25 mouse cellular contexts compared by ENCODE assay signal in the genomic region with DNA sequence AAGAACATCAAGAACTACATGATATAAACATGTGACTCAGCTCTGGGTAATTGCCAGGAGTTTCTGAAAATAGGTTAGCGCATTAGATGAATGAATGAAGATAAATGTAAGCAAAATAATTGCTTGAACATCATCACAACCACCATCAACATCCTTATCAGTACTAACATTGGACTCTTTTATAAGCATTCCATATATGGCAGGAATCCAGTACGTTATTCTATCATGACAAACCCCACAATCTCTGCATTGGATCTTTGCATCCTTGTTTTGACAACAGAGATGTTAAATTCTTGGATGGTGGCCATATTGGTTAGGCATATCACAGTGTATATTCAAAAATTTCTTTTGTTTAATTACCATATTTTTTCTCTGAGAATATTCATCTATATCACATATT.
DNase-seq lines count a peak whose midpoint lies in the region; ATAC-seq and TF ChIP-seq lines count a peak whose summit lies in the region.
"Had no signal": no experiment of that assay in that cellular context is flagged by ENCODE, and none has a peak within 500 bp of the region (broad histone marks: within the 10 kb centered on the region; RNA-seq: fewer than 3 reads in every experiment).

No protein-coding gene starts in this region.

- no peak overlapping the region for H3K4me2 ChIP-seq in forebrain, embryonic 13.5 days
- H3K4me2 ChIP-seq in forebrain, postnatal 0 days (ENCODE audit: low read depth): no peak overlapping the region
- H3K4me2 ChIP-seq in forebrain, embryonic 16.5 days (ENCODE audit: low read length): no peak overlapping the region
- H3K4me2 ChIP-seq in forebrain, embryonic 12.5 days: no peak overlapping the region
- H3K4me2 ChIP-seq: embryonic facial prominence, embryonic 12.5 days; embryonic facial prominence, embryonic 15.5 days; heart, embryonic 11.5 days; hindbrain, embryonic 12.5 days had no signal

- no peak for DNase-seq in forebrain, postnatal 0 days
- DNase-seq in brain, adult 2 months (ENCODE audit: low read depth, low spot score): peak; percentile 35
- DNase-seq in frontal cortex, postnatal 36 days (ENCODE audit: low spot score in 2 of 2): no peak
- DNase-seq: adrenal gland, postnatal 10 days; adrenal gland, postnatal 36 days; B cell, adult 2 months; cerebellum, adult 18-20 months; cerebellum, postnatal 25 days; gastrocnemius, adult 2 months; gastrocnemius, postnatal 14 days; heart, adult 11 months; kidney, adult 18-20 months; kidney, adult 9 months had no signal

- H3K9me3 ChIP-seq in forebrain, embryonic 13.5 days (replicated peaks): no peaks in the 10 kb centered on the region
- no peaks in the 10 kb centered on the region for H3K9me3 ChIP-seq in forebrain, postnatal 0 days (ENCODE audit: low read length)
- no peaks in the 10 kb centered on the region for H3K9me3 ChIP-seq in forebrain, embryonic 16.5 days (ENCODE audit: control insufficient read depth, low read length)
- H3K9me3 ChIP-seq in forebrain, embryonic 12.5 days: no peaks in the 10 kb centered on the region
- H3K9me3 ChIP-seq: embryonic facial prominence, embryonic 12.5 days; embryonic facial prominence, embryonic 15.5 days; G1E; hindbrain, embryonic 12.5 days had no signal

- H3K27me3 ChIP-seq in forebrain, embryonic 13.5 days: no peaks in the 10 kb centered on the region
- H3K27me3 ChIP-seq in forebrain, postnatal 0 days (ENCODE audit: insufficient read depth, low read length): no peaks in the 10 kb centered on the region
- no peaks in the 10 kb centered on the region for H3K27me3 ChIP-seq in forebrain, embryonic 16.5 days (replicated peaks; ENCODE audit: control insufficient read depth, insufficient read depth, low read length)
- H3K27me3 ChIP-seq in forebrain, embryonic 12.5 days: no peaks in the 10 kb centered on the region
- H3K27me3 ChIP-seq: CH12.LX; embryonic facial prominence, embryonic 12.5 days; embryonic facial prominence, embryonic 15.5 days; hindbrain, embryonic 12.5 days; Patski had no signal

- H3K4me1 ChIP-seq in forebrain, embryonic 13.5 days: no peaks in the 10 kb centered on the region
- H3K4me1 ChIP-seq in forebrain, postnatal 0 days (ENCODE audit: insufficient read depth): no peaks in the 10 kb centered on the region
- H3K4me1 ChIP-seq in forebrain, embryonic 16.5 days (replicated peaks; ENCODE audit: control insufficient read depth, insufficient read depth, low read length): no peaks in the 10 kb centered on the region; the same call in 1 of the 2 replicates
- no peaks in the 10 kb centered on the region for H3K4me1 ChIP-seq in forebrain, embryonic 12.5 days
- H3K4me1 ChIP-seq: embryonic facial prominence, embryonic 12.5 days; embryonic facial prominence, embryonic 15.5 days; hindbrain, embryonic 12.5 days had no signal

- H3K27ac ChIP-seq in forebrain, embryonic 13.5 days: no peak overlapping the region
- no peak overlapping the region for H3K27ac ChIP-seq in forebrain, postnatal 0 days (ENCODE audit: low read depth, low read length)
- no peak overlapping the region for H3K27ac ChIP-seq in forebrain, embryonic 16.5 days (ENCODE audit: low read length)
- no peak overlapping the region for H3K27ac ChIP-seq in forebrain, embryonic 12.5 days
- H3K27ac ChIP-seq: embryonic facial prominence, embryonic 12.5 days; embryonic facial prominence, embryonic 15.5 days; gastrocnemius, adult 2 months; hindbrain, embryonic 12.5 days had no signal

- 86% methylated on average over 2 of the region's 2 CpGs for WGBS in forebrain, embryonic 13.5 days
- WGBS in forebrain, postnatal 0 days: 65% methylated on average over 2 of the region's 2 CpGs
- WGBS in forebrain, embryonic 16.5 days: 68% methylated on average over 2 of the region's 2 CpGs
- WGBS in forebrain, embryonic 12.5 days: 83% methylated on average over 2 of the region's 2 CpGs

- ATAC-seq in forebrain, embryonic 13.5 days: peak; percentile 55
- ATAC-seq in forebrain, postnatal 0 days: no peak
- peak; percentile 39 for ATAC-seq in forebrain, embryonic 16.5 days
- ATAC-seq in forebrain, embryonic 12.5 days (ENCODE audit: low FRiP score): no peak
- ATAC-seq: inflammation-experienced regulatory T-cells, adult 6 months; intestine, embryonic 16.5 days; Patski had no signal

- H3K4me3 ChIP-seq in forebrain, embryonic 13.5 days: no peak overlapping the region
- no peak overlapping the region for H3K4me3 ChIP-seq in forebrain, postnatal 0 days (ENCODE audit: low read depth, low read length)
- no peak overlapping the region for H3K4me3 ChIP-seq in forebrain, embryonic 16.5 days (replicated peaks; ENCODE audit: low read length)
- H3K4me3 ChIP-seq in forebrain, embryonic 12.5 days (replicated peaks): no peak overlapping the region
- H3K4me3 ChIP-seq: embryonic facial prominence, embryonic 12.5 days; embryonic facial prominence, embryonic 15.5 days; gastrocnemius, adult 2 months; hindbrain, embryonic 12.5 days had no signal

- H3K36me3 ChIP-seq in forebrain, embryonic 13.5 days (ENCODE audit: poor library complexity, severe bottlenecking): no peaks in the 10 kb centered on the region
- H3K36me3 ChIP-seq in forebrain, postnatal 0 days (ENCODE audit: insufficient read depth): no peaks in the 10 kb centered on the region
- H3K36me3 ChIP-seq in forebrain, embryonic 16.5 days (ENCODE audit: control insufficient read depth, insufficient read depth): no peaks in the 10 kb centered on the region
- no peaks in the 10 kb centered on the region for H3K36me3 ChIP-seq in forebrain, embryonic 12.5 days (replicated peaks)
- H3K36me3 ChIP-seq: embryonic facial prominence, embryonic 12.5 days; embryonic facial prominence, embryonic 15.5 days; G1E; hindbrain, embryonic 12.5 days had no signal

- no peak for TF ChIP-seq CTCF in forebrain, postnatal 0 days (IDR thresholded peaks at IDR 0.05; ENCODE audit: low read depth)

- no peak overlapping the region for H3K9ac ChIP-seq in forebrain, embryonic 13.5 days
- no peak overlapping the region for H3K9ac ChIP-seq in forebrain, postnatal 0 days
- H3K9ac ChIP-seq in forebrain, embryonic 16.5 days (replicated peaks; ENCODE audit: low read depth, low read length): no peak overlapping the region
- no peak overlapping the region for H3K9ac ChIP-seq in forebrain, embryonic 12.5 days
- H3K9ac ChIP-seq: embryonic facial prominence, embryonic 12.5 days; embryonic facial prominence, embryonic 15.5 days; hindbrain, embryonic 12.5 days had no signal

Comparison
In these comparisons a context has a peak if more than half of its experiments do, and no peak if none do; other contexts are left out.
1. ATAC-seq: peak in forebrain, embryonic 13.5 days (single experiment) and forebrain, embryonic 16.5 days (single experiment); none in forebrain, postnatal 0 days (single experiment) and forebrain, embryonic 12.5 days (single experiment).